Mouse (Mus musculus) thymus, adult 2 months (tissue): Measurements from ENCODE around the gene 9230112D13Rik. TPM values are rescaled to one million over a fixed set of nuclear protein-coding genes. Genes with fewer than 3 reads are reported as not detected.

Experiments used
- DNase-seq: peaks from one replicate; pipeline ENCODE4 v3.0.0; 2021
- H3K27ac ChIP-seq: fragments of 200-500 bp; 2 replicates; pipeline ENCODE4 v1.5.1; 2012; ENCODE audit warnings: low read length, control low read depth; ENCODE audit not compliant: control insufficient read depth, insufficient read depth
- H3K27me3 ChIP-seq: fragments of 200-500 bp; 2 replicates; pipeline ENCODE4 v1.6.1; 2012; ENCODE audit warnings: mild to moderate bottlenecking, low read length, moderate library complexity, mixed read lengths; ENCODE audit not compliant: control insufficient read depth, insufficient read depth
- H3K36me3 ChIP-seq: fragments of 200-500 bp; 2 replicates; pipeline ENCODE4 v1.6.1; 2012; ENCODE audit warnings: mild to moderate bottlenecking, low read length, moderate library complexity; ENCODE audit not compliant: control insufficient read depth, insufficient read depth
- H3K4me1 ChIP-seq: fragments of 200-500 bp; replicated peaks from 2 replicates; pipeline ENCODE4 v1.6.1; 2012; ENCODE audit warnings: low read length; ENCODE audit not compliant: control insufficient read depth, insufficient read depth
- H3K4me3 ChIP-seq: fragments of 200-500 bp; 2 replicates; pipeline ENCODE4 v1.5.1; 2012; ENCODE audit warnings: mild to moderate bottlenecking, low read length, control low read depth, moderate library complexity; ENCODE audit not compliant: control insufficient read depth, insufficient read depth
- CTCF ChIP-seq: fragments of 200-500 bp; IDR thresholded peaks from 2 replicates; pipeline ENCODE4 v1.5.1; 2012; ENCODE audit warnings: mild to moderate bottlenecking, control low read depth, low read length, moderate library complexity, borderline replicate concordance; ENCODE audit not compliant: control insufficient read depth, poor library complexity, insufficient read depth; ENCODE audit errors: extremely low read depth
- POLR2A ChIP-seq: fragments of 200-500 bp; IDR thresholded peaks from 2 replicates; pipeline ENCODE4 v1.6.1; 2012; ENCODE audit warnings: mild to moderate bottlenecking, low read length, control low read depth, moderate library complexity; ENCODE audit not compliant: control insufficient read depth, poor library complexity, insufficient read depth; ENCODE audit errors: extremely low read depth
- WGBS: fragments of 180-500 bp; shearing (Covaris S2); methylation state at CpG from one replicate; pipeline ENCODE4 v1.1.7; 2018; 5-methylcytosine and 5-hydroxymethylcytosine counted together
- polyA plus RNA-seq: library from polyadenylated mRNA; depleted of rRNA; stranded (reverse); fragments of >200 nt; gene quantifications from 2 replicates; pipeline ENCODE4 v1.2.3, GENCODE M21; 2012

The 9230112D13Rik gene
- polyA plus RNA-seq, 1 experiment = not detected

DNA sequence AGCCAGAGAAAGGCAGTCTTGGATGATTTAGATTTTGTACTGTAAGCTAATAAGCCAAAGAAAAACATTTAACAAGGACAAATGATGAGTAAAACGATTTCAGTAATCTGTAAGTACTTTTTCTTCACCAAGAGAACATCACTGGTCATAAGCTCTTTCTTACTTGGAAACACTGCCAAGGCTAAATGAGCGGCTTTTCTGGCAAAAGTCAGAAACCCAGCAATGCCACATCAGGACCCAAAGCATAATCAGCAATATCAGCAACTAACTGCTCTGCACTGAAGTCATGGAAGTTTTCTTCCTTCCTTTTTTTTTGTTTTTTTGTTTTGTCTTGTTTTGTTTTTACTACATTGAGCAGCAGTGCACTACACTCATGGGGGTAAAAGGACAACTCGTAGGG is 25.3 kb downstream of the 9230112D13Rik start:
- WGBS = 84% methylated on average over 3 of the region's 3 CpGs
- peaks cover 5% of the 10 kb centered on the region for H3K4me1 ChIP-seq
- peaks cover 15% of the 10 kb centered on the region for H3K27me3 ChIP-seq
- TF ChIP-seq CTCF (no peak), POLR2A (no peak)
- no peak overlapping the region for H3K4me3 ChIP-seq
- no peaks in the 10 kb centered on the region for H3K36me3 ChIP-seq
- DNase-seq = no peak
- H3K27ac ChIP-seq = no peak overlapping the region

DNA sequence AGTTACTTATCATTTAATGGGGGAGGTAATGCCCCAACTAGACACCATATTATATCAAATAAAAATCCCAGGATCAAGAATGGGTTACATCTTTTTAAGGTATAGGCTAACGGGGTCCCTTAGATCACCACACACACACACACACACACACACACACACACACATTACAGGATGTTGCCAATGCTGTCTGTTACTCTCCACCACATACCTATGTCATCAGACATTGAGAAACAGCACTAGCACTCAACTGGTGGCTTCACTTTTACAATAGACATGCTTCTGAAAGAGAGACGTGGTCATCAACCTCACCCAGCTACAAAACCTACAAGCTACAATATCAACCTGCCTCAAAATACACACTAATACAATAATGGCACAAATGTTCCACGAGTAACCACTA is 28.9 kb downstream of the 9230112D13Rik start:
- Histone ChIP-seq H3K4me1 (no peaks in the 10 kb centered on the region), H3K27me3 (no peaks in the 10 kb centered on the region), H3K4me3 (no peak overlapping the region), H3K36me3 (no peaks in the 10 kb centered on the region), H3K27ac (no peak overlapping the region)
- WGBS = 83% methylated on average over 3 of the region's 3 CpGs
- TF ChIP-seq POLR2A = no peak
- TF ChIP-seq CTCF = no peak
- DNase-seq = no peak

DNA sequence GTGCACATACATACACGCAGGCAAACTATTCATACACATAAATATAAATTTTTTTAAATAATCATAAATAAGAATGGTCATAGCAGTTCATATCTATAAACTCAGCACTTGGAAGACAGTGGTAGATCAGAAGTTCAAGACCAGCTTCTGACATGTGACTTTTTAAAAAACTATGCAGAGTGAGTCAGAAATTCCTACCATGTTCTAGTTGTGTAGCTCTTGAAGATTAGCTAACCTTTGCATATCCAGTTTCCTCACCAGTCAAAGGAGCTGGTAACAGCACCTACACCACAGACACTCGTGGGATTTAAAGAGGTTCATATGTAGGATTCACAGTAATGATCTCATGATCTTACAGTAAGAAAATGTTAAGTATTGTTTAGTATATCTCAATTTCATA is 29.9 kb downstream of the 9230112D13Rik start:
- Histone ChIP-seq H3K4me1 (no peaks in the 10 kb centered on the region), H3K27ac (no peak overlapping the region), H3K4me3 (no peak overlapping the region), H3K36me3 (no peaks in the 10 kb centered on the region), H3K27me3 (no peaks in the 10 kb centered on the region)
- no peak for TF ChIP-seq POLR2A
- 91% methylated on average over 2 of the region's 2 CpGs for WGBS
- DNase-seq = no peak

DNA sequence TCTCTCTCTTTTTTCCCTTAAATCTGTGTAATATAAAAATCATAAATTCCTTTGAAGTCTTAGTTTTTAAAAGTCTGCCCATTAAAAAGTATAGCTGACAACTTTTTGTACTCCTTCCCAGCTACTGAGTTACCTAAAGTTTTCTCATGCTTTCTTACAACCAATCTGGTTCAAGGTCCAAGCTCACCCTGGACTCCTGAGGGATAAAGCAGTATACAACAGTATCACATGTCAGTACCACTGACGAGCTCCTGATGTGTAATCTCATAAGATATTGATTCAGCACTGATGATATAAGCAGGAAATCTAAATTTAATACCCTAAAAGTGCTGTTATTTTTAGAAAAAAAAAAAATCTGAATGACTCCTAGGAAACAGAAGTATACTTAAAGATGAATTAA is 31.6 kb downstream of the 9230112D13Rik start:
- no peaks in the 10 kb centered on the region for H3K4me1 ChIP-seq
- no peaks in the 10 kb centered on the region for H3K27me3 ChIP-seq
- no peak for TF ChIP-seq CTCF
- no peak for TF ChIP-seq POLR2A
- H3K4me3 ChIP-seq = no peak overlapping the region
- no peaks in the 10 kb centered on the region for H3K36me3 ChIP-seq
- no peak overlapping the region for H3K27ac ChIP-seq
- no peak for DNase-seq
- WGBS = 77% methylated on average over 1 of the region's 1 CpGs

DNA sequence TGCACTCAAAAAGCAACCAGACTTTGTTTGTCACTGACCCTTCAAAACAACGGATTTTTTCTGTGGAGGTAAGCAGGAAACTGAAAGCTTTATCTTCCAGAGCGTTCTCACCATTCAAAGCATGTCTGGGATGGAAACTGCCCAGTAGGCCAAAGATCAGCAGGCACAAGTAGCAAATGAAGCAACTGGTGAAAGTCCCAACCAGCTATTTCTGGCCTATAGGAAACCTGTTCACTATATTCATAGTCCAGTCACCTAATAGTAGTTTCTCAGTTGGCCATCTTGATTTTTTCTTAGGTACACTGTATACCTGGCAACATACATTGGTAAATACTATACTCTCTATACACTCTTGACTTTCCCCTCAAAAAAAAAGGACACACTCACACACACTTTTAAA is 32.7 kb downstream of the 9230112D13Rik start:
- H3K27ac ChIP-seq = no peak overlapping the region
- WGBS = 78% methylated on average over 2 of the region's 2 CpGs

DNA sequence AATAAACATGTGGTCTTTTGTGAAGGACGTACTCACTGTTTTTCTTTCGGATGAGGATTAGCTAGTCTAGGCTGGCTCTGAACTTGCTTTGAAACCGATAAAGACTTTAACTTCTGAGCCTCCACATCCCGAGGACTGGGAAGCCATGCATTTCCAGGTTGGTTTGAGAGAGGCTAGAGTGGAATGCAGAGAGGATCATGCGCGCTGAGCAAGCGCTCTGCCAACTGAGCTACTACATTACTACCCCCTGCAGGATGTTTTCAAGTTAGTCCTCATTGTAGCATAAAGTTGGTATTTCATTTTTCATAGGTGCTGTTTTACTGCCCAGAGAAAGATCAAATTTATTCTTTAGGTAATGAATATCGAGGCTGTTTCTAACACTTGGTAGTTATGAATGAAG is 36.4 kb downstream of the 9230112D13Rik start:
- H3K4me1 ChIP-seq = no peaks in the 10 kb centered on the region
- TF ChIP-seq CTCF = no peak
- no peak for DNase-seq
- H3K36me3 ChIP-seq = no peaks in the 10 kb centered on the region
- no peaks in the 10 kb centered on the region for H3K27me3 ChIP-seq
- 87% methylated on average over 8 of the region's 8 CpGs for WGBS
- H3K4me3 ChIP-seq = no peak overlapping the region
- no peak overlapping the region for H3K27ac ChIP-seq

More for the DNA sequence above, 32.7 kb downstream of the 9230112D13Rik start:
- TF ChIP-seq POLR2A (no peak), CTCF (no peak)
- DNase-seq = no peak
- no peak overlapping the region for H3K4me3 ChIP-seq
- no peaks in the 10 kb centered on the region for H3K4me1 ChIP-seq
- H3K36me3 ChIP-seq = no peaks in the 10 kb centered on the region
- H3K27me3 ChIP-seq = no peaks in the 10 kb centered on the region

DNA sequence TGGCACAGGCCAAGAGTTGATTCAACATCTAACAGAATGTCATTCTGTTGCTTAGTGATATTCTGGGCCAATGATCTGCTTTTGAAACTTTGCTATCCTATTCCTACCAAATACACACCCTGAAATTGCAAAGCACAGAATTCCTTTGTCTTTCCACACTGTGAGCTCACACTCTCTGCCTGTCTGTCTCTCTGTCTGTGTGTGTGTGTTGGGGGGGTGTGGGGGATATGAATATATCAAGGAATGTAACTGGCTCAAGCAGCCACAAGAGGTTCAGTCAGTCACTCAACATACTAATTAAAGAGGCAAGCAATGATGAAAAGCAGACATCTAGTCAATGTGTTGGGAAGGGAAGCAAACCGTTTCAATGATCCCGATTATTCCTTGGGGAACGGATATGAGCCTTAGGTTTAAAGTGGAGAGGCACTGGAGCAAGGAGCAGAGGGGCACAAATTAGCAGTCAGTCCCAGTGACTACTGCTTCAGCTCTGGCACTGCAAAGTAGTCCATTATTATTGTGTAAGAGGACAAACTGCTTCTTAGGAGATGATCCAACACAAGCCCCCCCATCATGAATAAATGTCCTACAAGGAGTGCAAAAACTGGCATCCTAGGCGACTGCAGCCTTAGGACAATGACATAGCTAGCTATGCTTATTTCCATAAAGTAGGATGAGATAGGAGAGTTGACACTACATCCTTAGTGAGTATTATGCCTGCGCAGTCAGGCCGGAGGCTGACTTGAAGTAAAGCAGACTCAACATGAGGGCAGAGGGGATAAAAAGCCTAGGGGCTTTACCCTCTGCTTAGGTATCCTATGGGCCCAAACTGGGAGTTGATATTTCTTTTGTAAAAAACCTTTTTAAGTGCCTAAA is 38.9 kb downstream of the 9230112D13Rik start:
- H3K4me1 ChIP-seq = no peaks in the 10 kb centered on the region
- H3K27ac ChIP-seq = no peak overlapping the region
- no peaks in the 10 kb centered on the region for H3K36me3 ChIP-seq
- 93% methylated on average over 6 of the region's 6 CpGs for WGBS
- no peak overlapping the region for H3K4me3 ChIP-seq
- TF ChIP-seq CTCF = no peak
- no peak for DNase-seq
- H3K27me3 ChIP-seq = no peaks in the 10 kb centered on the region
